Mouse (Mus musculus) stomach, postnatal 0 days (tissue): Measurements from ENCODE around the gene Il27ra. TPM values are rescaled to one million over a fixed set of nuclear protein-coding genes. Genes with fewer than 3 reads are reported as not detected.

Experiments
- ATAC-seq: fragments of 200-750 bp; cut with Nextera tagmentation; 2 replicates; pipeline ENCODE4 v1.8.0; 2017; ENCODE audit not compliant: low FRiP score, low TSS enrichment
- DNase-seq: peaks from one replicate; pipeline ENCODE4 v3.0.0-alpha.2; 2016; ENCODE audit warnings: low spot score
- H3K27ac ChIP-seq: fragments of 300-500 bp; sonication (generic); replicated peaks from 2 replicates; pipeline ENCODE4 v1.5.1; 2014; ENCODE audit warnings: mild to moderate bottlenecking, control low read depth
- H3K27me3 ChIP-seq: fragments of 300-500 bp; sonication (generic); 2 replicates; pipeline ENCODE4 v1.6.1; 2014; ENCODE audit warnings: low read length; ENCODE audit not compliant: control insufficient read depth, insufficient read depth
- H3K36me3 ChIP-seq: fragments of 300-500 bp; sonication (generic); 2 replicates; pipeline ENCODE4 v1.6.1; 2014; ENCODE audit warnings: low read length, mixed read lengths; ENCODE audit not compliant: control insufficient read depth, insufficient read depth
- H3K4me1 ChIP-seq: fragments of 300-500 bp; sonication (generic); replicated peaks from 2 replicates; pipeline ENCODE4 v1.6.1; 2014; ENCODE audit warnings: antibody characterized with exemption; ENCODE audit not compliant: control insufficient read depth, insufficient read depth
- H3K4me2 ChIP-seq: fragments of 300-500 bp; sonication (generic); replicated peaks from 2 replicates; pipeline ENCODE4 v1.6.1; 2014; ENCODE audit warnings: low read depth, mild to moderate bottlenecking, control low read depth, moderate library complexity
- H3K4me3 ChIP-seq: fragments of 300-500 bp; sonication (generic); 2 replicates; pipeline ENCODE4 v1.5.1; 2014; ENCODE audit warnings: low read depth, low read length, control low read depth
- H3K9ac ChIP-seq: fragments of 300-500 bp; sonication (generic); 2 replicates; pipeline ENCODE4 v1.6.1; 2014; ENCODE audit warnings: mild to moderate bottlenecking, low read length, control low read depth, mixed read lengths
- H3K9me3 ChIP-seq: fragments of 300-500 bp; sonication (generic); 2 replicates; pipeline ENCODE4 v1.6.1; 2016; ENCODE audit warnings: low read length; ENCODE audit not compliant: control insufficient read depth
- CTCF ChIP-seq: IDR thresholded peaks from 2 replicates; pipeline ENCODE4 v1.5.1; 2016; ENCODE audit warnings: antibody characterized with exemption, low read depth, mild to moderate bottlenecking, moderate library complexity
- EP300 ChIP-seq: optimal IDR thresholded peaks from 2 replicates; pipeline ENCODE3; 2016; ENCODE audit warnings: antibody characterized with exemption
- WGBS: fragments of 180-500 bp; shearing (Covaris S2); extraction: QIAGEN DNeasy Blood & Tissue Kit; methylation state at CpG from one replicate; pipeline ENCODE4 v1.1.7; 2014; 5-methylcytosine and 5-hydroxymethylcytosine counted together
- polyA plus RNA-seq: library from polyadenylated mRNA; unstranded; fragments of >200 nt; fragmentation: Nextera tagmentation; extraction: Ambion mirVana; gene quantifications from 2 replicates; pipeline ENCODE4 v1.2.1, GENCODE M21; 2015

Il27ra gene
- polyA plus RNA-seq, 1 experiment from 2014 or later = 0.40 TPM

GRCm38 (mm10) chr8:84024171-84024570 lies 18.2 kb downstream of the Il27ra start:
- 18% methylated on average over 10 of the region's 10 CpGs for WGBS
- DNase-seq (peak; percentile 65), ATAC-seq (no peak)
- Histone ChIP-seq H3K9me3 (no peaks in the 10 kb centered on the region), H3K27me3 (peaks cover 2% of the 10 kb centered on the region; the same call in 1 of the 2 replicates), H3K36me3 (no peaks in the 10 kb centered on the region), H3K27ac (no peak overlapping the region), H3K4me2 (no peak overlapping the region), H3K4me1 (peaks cover 13% of the 10 kb centered on the region), H3K4me3 (no peak overlapping the region), H3K9ac (no peak overlapping the region)
- TF ChIP-seq EP300 = no peak
- TF ChIP-seq CTCF = peak; percentile 75

GRCm38 (mm10) chr8:84023631-84024030 lies 18.8 kb downstream of the Il27ra start:
- Histone ChIP-seq H3K4me3 (no peak overlapping the region), H3K27ac (no peak overlapping the region), H3K4me1 (peaks cover 13% of the 10 kb centered on the region), H3K4me2 (no peak overlapping the region), H3K36me3 (no peaks in the 10 kb centered on the region), H3K9me3 (no peaks in the 10 kb centered on the region), H3K9ac (no peak overlapping the region), H3K27me3 (peaks cover 2% of the 10 kb centered on the region; the same call in 1 of the 2 replicates)
- TF ChIP-seq CTCF = no peak
- DNase-seq (no peak), ATAC-seq (no peak)
- 71% methylated on average over 1 of the region's 1 CpGs for WGBS

GRCm38 (mm10) chr8:84023085-84023484 lies 19.3 kb downstream of the Il27ra start:
- Histone ChIP-seq H3K4me3 (no peak overlapping the region), H3K9me3 (no peaks in the 10 kb centered on the region), H3K27ac (no peak overlapping the region), H3K36me3 (no peaks in the 10 kb centered on the region), H3K9ac (no peak overlapping the region), H3K4me2 (no peak overlapping the region), H3K27me3 (peaks cover 2% of the 10 kb centered on the region; the same call in 1 of the 2 replicates), H3K4me1 (peaks cover 13% of the 10 kb centered on the region)
- 2% methylated on average over 5 of the region's 5 CpGs for WGBS
- TF ChIP-seq EP300 (no peak), CTCF (no peak)
- DNase-seq (peak; percentile 46), ATAC-seq (no peak)

GRCm38 (mm10) chr8:84021569-84021968 lies 20.8 kb downstream of the Il27ra start:
- no peak overlapping the region for H3K4me2 ChIP-seq
- H3K9me3 ChIP-seq = no peaks in the 10 kb centered on the region
- no peak overlapping the region for H3K27ac ChIP-seq
- ATAC-seq (0 out of 2 replicates have a peak, but pooled peaks have one; percentile 2), DNase-seq (no peak)
- peak overlapping the region; percentile 18; the same call in 1 of the 2 replicates for H3K9ac ChIP-seq
- H3K4me3 ChIP-seq = no peak overlapping the region
- 47% methylated on average over 12 of the region's 12 CpGs for WGBS
- H3K4me1 ChIP-seq = peaks cover 13% of the 10 kb centered on the region
- TF ChIP-seq EP300 (no peak), CTCF (no peak)
- peaks cover 2% of the 10 kb centered on the region; the same call in 1 of the 2 replicates for H3K27me3 ChIP-seq
- no peaks in the 10 kb centered on the region for H3K36me3 ChIP-seq

- DNase-seq (peak; percentile 84), ATAC-seq (peak; percentile 70)
Measured at GRCm38 (mm10) chr8:84021096-84021495, 21.3 kb downstream of the Il27ra start, which contains the start of gene Palm3. Gene Palm3, plus strand, starts transcription at chr8:84021471.

GRCm38 (mm10) chr8:84019738-84020137 lies 22.7 kb downstream of the Il27ra start:
- ATAC-seq (peak; percentile 62), DNase-seq (peak; percentile 53)
- Histone ChIP-seq H3K4me1 (peaks cover 10% of the 10 kb centered on the region), H3K27me3 (no peaks in the 10 kb centered on the region), H3K9ac (no peak overlapping the region), H3K4me3 (no peak overlapping the region), H3K27ac (no peak overlapping the region), H3K4me2 (no peak overlapping the region), H3K9me3 (no peaks in the 10 kb centered on the region), H3K36me3 (no peaks in the 10 kb centered on the region)
- WGBS = 66% methylated on average over 9 of the region's 9 CpGs
- TF ChIP-seq EP300 = no peak

More at GRCm38 (mm10) chr8:84021096-84021495, 21.3 kb downstream of the Il27ra start, which contains the start of gene Palm3:
- Histone ChIP-seq H3K4me3 (no peak within 1 kb of the TSS), H3K9me3 (no peaks in the 10 kb centered on the region), H3K4me1 (peaks cover 13% of the 10 kb centered on the region), H3K36me3 (no peaks in the 10 kb centered on the region), H3K27ac (no peak within 1 kb of the TSS), H3K9ac (peak within 1 kb of the TSS; percentile 18; the same call in 1 of the 2 replicates), H3K27me3 (peaks cover 2% of the 10 kb centered on the region; the same call in 1 of the 2 replicates), H3K4me2 (peak within 1 kb of the TSS; percentile 27)
- 13% methylated on average over 18 of the region's 18 CpGs for WGBS
- no peak for TF ChIP-seq EP300
- TF ChIP-seq CTCF = peak; percentile 37
